Mouse (Mus musculus) urinary bladder, postnatal 25 days (tissue): ENCODE data around the gene Gm7168.
"Not testable (repeated sequence)": the region's sequence is repeated elsewhere in the genome, so short reads cannot be mapped to it uniquely, and the experiment has no call there.

Experiments
- DNase-seq: peaks from one replicate; pipeline ENCODE4 v3.0.0; 2022; ENCODE audit warnings: low spot score

Gm7168 gene

GRCm38 (mm10) chr17:13948073-13948472, at the start of gene Gm7168:
Gene Gm7168 (plus strand): TSS chr17:13948373.
- DNase-seq: not testable (repeated sequence)

- DNase-seq: no peak
These were observed 49.3 kb upstream of the Gm7168 start for GRCm38 (mm10) chr17:13898838-13899237.

GRCm38 (mm10) chr17:13899241-13899640, 48.9 kb upstream of the Gm7168 start:
- DNase-seq: no peak

- DNase-seq: no peak
These were observed 44.4 kb upstream of the Gm7168 start for GRCm38 (mm10) chr17:13903793-13904192.

GRCm38 (mm10) chr17:13907082-13907481, 41.1 kb upstream of the Gm7168 start:
- no peak for DNase-seq

- DNase-seq: no peak
These were observed 40.5 kb upstream of the Gm7168 start for GRCm38 (mm10) chr17:13907681-13908080.

- no peak for DNase-seq
These were observed 34.2 kb upstream of the Gm7168 start for GRCm38 (mm10) chr17:13913951-13914350.

GRCm38 (mm10) chr17:13914531-13914930, 33.6 kb upstream of the Gm7168 start:
- no peak for DNase-seq

- DNase-seq: no peak
These were observed 27.4 kb upstream of the Gm7168 start for GRCm38 (mm10) chr17:13920771-13921170.

GRCm38 (mm10) chr17:13923418-13923817, 24.8 kb upstream of the Gm7168 start:
- DNase-seq: no peak

- DNase-seq: no peak
These were observed 23.6 kb upstream of the Gm7168 start for GRCm38 (mm10) chr17:13924588-13924987.

GRCm38 (mm10) chr17:13925931-13926330, 22.2 kb upstream of the Gm7168 start:
- no peak for DNase-seq

- no peak for DNase-seq
These were observed 17.8 kb upstream of the Gm7168 start for GRCm38 (mm10) chr17:13930421-13930820.

GRCm38 (mm10) chr17:13935364-13935763, 12.8 kb upstream of the Gm7168 start:
- not testable (repeated sequence) for DNase-seq

GRCm38 (mm10) chr17:13937787-13938186, 10.4 kb upstream of the Gm7168 start:
- DNase-seq: no peak

GRCm38 (mm10) chr17:13938652-13939051, 9.5 kb upstream of the Gm7168 start:
- no peak for DNase-seq

- not testable (repeated sequence) for DNase-seq
These were observed 8.9 kb upstream of the Gm7168 start for GRCm38 (mm10) chr17:13939231-13939630.

GRCm38 (mm10) chr17:13940487-13940886, 7.7 kb upstream of the Gm7168 start:
- no peak for DNase-seq

- DNase-seq: not testable (repeated sequence)
These were observed 3.4 kb downstream of the Gm7168 start for GRCm38 (mm10) chr17:13951570-13951969.

- DNase-seq: not testable (repeated sequence)
These were observed 10.0 kb downstream of the Gm7168 start for GRCm38 (mm10) chr17:13958129-13958528.

GRCm38 (mm10) chr17:13962245-13962644, 14.1 kb downstream of the Gm7168 start:
- not testable (repeated sequence) for DNase-seq

GRCm38 (mm10) chr17:13965048-13965447, 16.9 kb downstream of the Gm7168 start:
- DNase-seq: not testable (repeated sequence)

- not testable (repeated sequence) for DNase-seq
These were observed 21.7 kb downstream of the Gm7168 start for GRCm38 (mm10) chr17:13969917-13970316.

GRCm38 (mm10) chr17:13970796-13971195, 22.6 kb downstream of the Gm7168 start:
- not testable (repeated sequence) for DNase-seq

- no peak for DNase-seq
These were observed 39.5 kb downstream of the Gm7168 start for GRCm38 (mm10) chr17:13987690-13988089.
